Mouse (Mus musculus): Measurements from ENCODE around the gene Znrd1.

DNA sequence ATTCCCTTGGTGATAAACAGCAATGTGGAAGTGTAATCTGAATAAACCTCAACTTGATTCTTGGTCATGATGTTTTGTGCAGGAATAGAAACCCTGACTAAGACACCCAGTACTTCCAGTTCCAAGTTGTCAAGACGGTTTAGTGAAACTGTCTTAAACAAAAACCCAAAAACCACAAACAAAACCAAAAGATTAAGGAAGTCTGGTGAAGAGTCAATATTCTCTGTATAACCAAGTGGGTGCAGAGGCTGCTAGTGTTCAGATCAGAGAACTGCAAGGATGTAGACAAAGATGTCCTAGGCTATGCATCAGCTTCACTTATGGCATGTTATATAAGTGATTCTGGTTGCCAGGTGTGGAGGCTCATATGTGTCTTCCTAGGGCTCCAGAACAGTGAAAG is 8.5 kb upstream of the Znrd1 start:
- no peak for TF ChIP-seq POLR2A (IDR thresholded peaks at IDR 0.05; ENCODE audit: low read depth, low read length)
- no peak for TF ChIP-seq CTCF (IDR thresholded peaks at IDR 0.05; ENCODE audit: extremely low read depth, insufficient read depth, insufficient read length, insufficient replicate concordance)
